Mouse (Mus musculus) large intestine, adult 2 months (tissue): ENCODE data around the gene Klhdc3. TPM values are rescaled to one million over a fixed set of nuclear protein-coding genes. Genes with fewer than 3 reads are reported as not detected.
A peak's percentile ranks its signal among the peaks of the same experiment; 100 is the strongest.

Source experiments
- DNase-seq: peaks from one replicate; pipeline ENCODE4 v3.0.0-alpha.2; 2012; ENCODE audit warnings: low read depth, low spot score
- WGBS: fragments of 180-500 bp; shearing (Covaris S2); methylation state at CpG from one replicate; pipeline ENCODE4 v1.1.7; 2018; 5-methylcytosine and 5-hydroxymethylcytosine counted together
- polyA plus RNA-seq: library from polyadenylated mRNA; depleted of rRNA; stranded (reverse); fragments of >200 nt; gene quantifications from 2 replicates; pipeline ENCODE4 v1.2.3, GENCODE M21; 2012

The Klhdc3 gene
- polyA plus RNA-seq, 1 experiment = 79.1 TPM

DNA sequence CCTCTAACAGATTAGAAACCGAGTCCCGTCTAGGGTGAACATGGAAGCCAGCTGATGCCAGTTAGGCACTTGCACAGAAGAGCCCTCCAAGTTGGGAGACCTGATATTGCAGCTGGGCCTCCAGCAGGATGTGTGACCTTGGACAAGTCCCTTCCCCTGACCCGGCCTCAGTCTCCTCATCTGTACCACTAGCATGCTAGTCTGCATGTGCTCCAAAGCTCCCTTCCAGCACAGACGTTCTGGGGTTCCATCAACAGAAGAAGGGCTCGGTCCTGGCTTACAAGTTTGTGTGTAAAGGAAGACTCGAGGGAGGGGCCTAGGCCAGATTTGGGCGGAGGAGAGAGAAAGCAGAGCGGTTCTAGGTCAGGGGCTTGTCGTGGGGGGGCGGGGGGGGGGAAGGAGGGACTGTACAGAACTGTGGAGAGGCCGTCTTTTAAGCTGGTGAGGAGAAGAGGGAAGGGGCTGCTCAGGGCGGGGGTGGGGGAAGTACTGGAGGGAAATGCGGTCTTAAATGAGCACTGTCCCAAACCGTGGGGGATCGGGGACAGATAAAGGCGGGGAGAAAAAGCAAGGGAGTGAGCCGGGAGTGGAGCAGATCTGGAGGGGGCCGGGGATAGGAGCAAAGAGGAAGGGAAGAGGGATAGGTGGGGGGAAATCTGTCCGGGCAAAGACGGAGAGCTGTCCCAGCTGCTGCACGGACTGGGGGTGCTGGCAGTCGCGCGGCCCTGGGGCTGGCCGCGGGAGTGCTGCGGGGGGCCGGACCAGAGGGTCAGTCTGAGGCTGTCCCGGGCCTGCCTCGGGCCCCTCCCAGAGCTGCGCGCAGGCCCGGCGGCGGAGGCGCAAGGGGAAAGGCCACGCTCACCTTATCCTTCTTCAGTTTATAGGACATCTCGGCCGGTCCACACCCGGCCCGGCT lies 23.5 kb upstream of the Klhdc3 start:
- no peak for DNase-seq
- WGBS = 2% methylated on average over 40 of the region's 41 CpGs

DNA sequence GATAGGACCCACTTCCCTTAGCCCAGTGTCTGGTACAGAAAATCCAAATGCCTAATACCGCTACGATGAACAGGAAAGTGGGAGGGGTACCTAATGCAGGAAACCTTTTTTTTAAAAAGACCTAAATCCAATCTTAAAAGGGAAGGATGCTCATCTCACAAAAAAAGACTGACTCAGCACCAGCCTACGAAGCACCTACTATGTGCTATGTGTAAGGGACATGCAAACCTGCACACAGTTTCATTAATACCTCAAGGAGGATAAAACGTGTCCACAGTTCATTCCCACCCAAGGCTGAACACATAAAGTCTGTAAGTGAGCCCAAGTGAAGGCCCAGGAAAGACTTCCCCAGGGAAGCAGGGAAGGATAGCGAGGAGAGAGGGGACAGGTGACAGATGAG lies 21.8 kb upstream of the Klhdc3 start:
- no peak for DNase-seq
- WGBS = 85% methylated on average over 5 of the region's 5 CpGs

DNA sequence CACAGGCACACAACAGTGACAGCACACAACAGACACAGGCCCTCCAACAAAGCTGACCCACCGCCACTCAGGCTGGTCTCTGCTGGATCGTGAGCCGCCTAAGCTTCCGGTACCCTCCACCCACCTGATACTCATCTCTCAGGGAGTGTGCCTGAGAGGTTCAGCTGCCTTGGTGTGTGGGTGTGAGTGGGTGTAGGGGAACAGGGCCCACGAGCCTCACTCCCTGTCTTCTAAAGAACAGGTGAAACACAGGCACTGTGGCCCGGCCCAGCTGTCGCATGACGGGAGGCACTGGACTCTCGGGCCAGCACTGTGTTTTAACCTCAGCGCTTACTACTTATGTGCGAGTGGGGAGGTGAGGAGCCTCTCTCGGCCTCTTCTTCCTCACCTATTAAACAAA lies 21.4 kb upstream of the Klhdc3 start:
- DNase-seq = no peak
- WGBS = 89% methylated on average over 12 of the region's 12 CpGs

DNA sequence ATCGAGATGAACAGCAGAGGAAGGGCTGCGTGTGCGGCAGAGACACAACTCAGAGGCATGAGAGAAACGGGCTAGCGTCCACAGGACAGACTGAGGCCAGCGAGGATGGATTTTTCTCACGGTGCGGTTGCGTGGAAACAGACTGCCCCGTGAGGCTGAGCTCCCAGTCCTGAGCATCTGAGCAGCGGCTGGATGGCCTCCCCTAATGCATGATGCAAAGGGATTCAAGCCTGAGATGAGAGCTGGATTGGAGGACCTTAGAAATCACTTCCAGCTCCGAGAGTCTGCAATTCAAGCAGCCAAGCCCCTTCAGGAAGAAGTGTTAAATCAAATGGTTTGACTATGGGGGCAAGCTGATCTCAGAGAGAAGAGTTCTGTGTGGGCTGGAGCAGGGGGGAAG lies 20.8 kb upstream of the Klhdc3 start:
- no peak for DNase-seq
- WGBS = 70% methylated on average over 12 of the region's 12 CpGs

DNA sequence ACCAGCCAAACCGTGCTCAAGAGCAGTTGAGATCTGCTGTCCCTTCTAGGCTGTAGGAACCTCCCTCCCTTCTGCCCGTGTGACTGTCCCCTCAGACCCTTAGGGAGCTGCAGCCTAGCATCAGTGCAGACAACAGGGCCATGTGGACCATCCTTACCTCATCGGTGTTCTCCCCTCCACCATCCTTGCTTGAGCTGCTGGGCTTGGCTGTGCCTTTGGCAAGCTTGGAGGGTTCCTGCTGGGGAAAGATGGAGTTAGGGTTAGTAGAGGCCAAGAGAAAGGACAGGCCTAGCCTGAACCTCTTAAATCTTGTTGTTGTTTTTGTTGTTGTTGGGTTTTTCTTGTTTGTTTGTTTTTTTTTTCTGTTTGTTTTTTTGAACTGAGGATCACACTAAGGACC lies 19.2 kb upstream of the Klhdc3 start:
- WGBS = 79% methylated on average over 3 of the region's 3 CpGs
- no peak for DNase-seq

DNA sequence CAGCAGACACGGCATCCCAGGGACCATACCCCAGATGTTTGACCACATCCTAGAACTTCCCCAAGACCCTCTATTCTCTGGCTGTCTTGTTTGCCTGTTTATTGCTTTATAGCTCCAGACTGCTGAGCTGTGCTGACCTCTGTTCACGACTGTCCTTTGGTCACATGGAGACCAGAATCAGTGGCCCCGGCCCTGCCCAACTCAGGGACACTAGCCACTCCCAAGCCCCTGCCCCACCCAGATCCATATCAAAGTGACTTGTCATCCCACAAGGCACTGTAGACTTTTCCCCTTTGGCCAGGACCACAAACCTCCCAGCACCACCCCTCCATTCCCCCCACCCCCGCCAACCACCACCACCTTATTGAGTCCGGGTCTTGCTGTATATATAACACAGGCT lies 18.5 kb upstream of the Klhdc3 start:
- 60% methylated on average over 5 of the region's 5 CpGs for WGBS
- no peak for DNase-seq

DNA sequence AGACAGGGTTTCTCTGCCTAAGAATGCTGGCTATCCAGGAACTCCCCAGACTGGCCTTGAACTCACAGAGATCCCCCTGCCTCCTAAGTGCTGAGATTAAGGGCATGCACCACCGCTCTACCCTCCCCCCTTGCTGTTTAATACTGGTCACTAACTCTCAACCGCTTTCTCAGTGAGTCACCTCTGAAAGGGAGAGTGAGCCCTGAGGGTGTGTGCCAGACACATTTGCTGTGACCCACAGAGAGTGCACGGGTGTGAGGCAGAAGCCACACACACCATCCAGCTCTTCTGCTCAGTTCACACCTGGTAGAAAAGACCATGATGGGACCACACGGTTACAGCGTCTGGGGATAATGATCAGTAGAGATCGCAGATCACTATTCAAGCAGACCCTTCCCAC lies 17.8 kb upstream of the Klhdc3 start:
- no peak for DNase-seq
- 79% methylated on average over 6 of the region's 6 CpGs for WGBS

DNA sequence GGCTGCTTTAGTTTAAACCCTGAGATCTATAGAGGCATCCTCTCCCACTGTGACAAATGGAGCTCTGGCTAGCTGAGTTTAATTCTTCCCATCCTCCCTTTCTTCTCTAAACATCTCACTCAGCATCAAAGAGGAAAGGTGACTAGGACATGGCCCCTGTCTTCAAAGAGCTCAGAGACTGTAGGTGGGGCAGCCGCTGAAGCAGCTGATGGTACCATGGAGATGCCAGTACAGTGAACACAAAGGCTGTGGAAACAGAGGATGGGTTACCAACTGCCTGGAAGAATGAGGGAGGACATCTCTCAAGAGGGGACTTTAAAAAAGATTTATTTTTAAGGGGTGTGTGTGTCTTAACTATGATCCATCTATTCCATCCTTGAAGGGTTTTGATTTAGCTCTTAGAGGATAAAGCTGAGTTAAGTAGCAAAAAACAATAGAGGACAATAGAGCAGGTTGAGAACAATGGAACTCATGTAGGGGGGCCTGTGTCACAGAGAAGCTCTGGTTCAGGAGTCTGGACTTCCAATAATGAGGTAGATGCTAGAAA lies 13.9 kb upstream of the Klhdc3 start:
- no peak for DNase-seq
- WGBS = 89% methylated on average over 1 of the region's 1 CpGs

DNA sequence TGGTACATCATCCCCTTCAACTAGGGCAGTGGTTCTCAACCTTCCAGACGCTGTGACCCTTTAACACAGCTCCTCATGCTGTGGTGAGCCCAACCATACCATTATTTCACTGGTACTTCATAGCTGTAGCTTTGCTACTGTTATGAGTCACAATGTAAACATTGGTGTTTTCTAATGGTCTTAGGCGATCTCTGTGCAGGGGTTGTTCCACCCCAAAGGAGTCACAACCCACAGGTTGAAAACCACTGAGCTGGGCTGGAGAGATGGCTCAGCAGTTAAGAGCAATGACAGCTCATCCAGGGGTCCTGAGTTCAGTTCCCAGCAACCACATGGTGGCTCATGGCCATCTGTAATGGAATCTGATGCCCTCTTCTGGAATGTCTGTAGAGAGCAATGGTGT lies 10.7 kb upstream of the Klhdc3 start:
- DNase-seq = no peak
- WGBS = 59% methylated on average over 2 of the region's 2 CpGs

DNA sequence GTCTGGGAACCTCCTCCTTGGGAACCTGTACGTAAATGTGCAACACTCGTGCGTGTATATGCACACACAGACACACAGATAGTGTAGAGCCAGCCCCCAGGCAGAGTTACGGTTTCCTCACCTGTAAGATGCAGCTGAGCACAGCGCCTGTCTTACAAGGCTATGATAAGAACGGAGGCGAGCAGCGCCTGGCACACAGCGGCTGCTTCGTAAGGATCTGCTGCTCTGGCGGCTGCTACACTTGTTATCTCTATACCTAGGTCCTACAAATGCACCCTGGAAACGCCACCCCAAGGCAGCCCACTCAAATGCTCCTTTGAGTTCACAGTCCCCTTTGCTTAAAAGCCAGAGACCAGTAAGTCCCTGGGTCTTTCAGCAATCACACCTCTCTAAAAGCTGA lies 10.0 kb upstream of the Klhdc3 start:
- WGBS = 92% methylated on average over 12 of the region's 12 CpGs
- no peak for DNase-seq

DNA sequence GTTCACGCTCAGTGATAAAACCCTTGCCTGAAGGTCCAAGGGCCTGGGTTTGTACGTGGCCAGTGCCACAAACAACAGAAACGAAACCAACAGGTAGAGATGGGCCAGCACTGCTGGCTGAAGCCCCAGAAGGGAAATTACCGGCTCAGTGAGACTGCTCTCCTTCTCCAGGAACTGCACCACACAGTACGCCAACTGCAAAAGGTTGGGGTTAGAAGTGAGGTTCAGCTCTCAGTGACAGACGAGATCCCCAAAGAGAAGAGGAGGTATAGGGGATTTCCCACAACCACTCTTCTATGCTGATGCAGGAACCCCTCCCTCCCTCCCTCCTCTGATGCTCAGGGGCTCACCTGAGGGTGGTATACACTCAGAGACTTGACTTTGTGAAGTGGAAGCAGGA lies 5.2 kb upstream of the Klhdc3 start:
- WGBS = 86% methylated on average over 6 of the region's 6 CpGs
- DNase-seq = no peak

DNA sequence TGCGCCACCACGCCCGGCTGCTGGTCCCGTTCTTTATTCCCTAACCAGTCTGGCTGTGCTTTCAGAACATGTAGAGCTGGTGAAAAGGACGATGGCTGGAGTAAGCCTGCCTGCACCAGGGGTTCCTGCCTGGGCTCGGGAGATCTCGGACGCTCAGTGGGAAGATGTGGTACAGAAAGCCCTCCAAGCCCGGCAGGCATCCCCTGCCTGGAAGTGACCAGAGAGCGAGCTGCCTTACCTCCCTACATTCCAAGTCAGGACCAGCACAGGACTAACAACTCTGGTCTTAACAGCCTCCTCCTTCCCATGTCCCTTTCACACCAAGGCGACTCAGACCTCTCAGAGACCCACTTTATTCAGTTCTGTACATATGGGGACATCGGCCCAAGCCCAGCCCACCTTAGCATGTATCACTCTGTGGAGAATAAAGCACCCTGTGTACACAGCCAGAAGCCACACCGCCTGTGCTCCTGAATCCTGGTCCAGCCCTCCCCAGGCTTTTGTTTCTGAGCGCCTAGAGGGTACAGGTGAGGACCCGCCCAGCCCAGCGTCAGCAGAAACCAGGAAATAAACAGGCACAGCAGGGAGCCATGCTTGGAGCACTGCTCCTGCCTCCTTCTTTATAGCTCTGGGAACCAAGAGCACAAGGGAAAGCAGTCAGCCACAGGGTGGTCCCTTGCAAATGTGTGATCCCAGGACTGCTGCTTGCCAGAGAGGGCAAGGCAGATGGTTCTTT lies 2.1 kb upstream of the Klhdc3 start:
- no peak for DNase-seq
- WGBS = 75% methylated on average over 16 of the region's 16 CpGs

DNA sequence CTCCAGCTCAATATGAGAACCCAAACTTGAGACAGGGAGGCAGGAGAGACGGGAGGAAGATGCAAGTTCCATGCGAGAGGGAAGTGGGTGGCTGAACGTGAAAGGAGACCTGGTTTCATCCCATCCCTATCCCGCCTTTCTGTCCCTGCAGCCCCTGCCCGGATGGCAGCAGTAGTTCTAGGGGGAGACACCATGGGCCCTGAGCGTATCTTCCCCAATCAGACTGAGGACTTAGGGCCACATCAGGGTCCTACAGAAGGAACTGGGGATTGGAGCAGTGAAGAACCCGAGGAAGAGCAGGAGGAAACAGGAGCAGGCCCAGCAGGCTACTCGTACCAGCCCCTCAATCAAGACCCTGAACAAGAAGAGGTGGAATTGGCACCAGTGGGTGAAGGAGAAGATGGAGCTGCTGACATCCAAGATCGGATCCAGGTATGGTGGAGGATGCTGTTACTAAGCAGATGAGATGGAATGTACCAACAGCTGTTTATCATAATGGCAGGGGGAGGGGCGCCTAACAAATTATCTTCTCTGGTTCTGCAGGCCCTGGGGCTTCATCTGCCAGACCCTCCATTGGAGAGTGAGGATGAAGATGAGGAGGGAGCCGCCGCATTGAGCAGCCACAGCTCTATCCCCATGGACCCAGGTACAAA lies 878 bp upstream of the Klhdc3 start:
- DNase-seq = no peak
- WGBS = 25% methylated on average over 12 of the region's 12 CpGs

DNA sequence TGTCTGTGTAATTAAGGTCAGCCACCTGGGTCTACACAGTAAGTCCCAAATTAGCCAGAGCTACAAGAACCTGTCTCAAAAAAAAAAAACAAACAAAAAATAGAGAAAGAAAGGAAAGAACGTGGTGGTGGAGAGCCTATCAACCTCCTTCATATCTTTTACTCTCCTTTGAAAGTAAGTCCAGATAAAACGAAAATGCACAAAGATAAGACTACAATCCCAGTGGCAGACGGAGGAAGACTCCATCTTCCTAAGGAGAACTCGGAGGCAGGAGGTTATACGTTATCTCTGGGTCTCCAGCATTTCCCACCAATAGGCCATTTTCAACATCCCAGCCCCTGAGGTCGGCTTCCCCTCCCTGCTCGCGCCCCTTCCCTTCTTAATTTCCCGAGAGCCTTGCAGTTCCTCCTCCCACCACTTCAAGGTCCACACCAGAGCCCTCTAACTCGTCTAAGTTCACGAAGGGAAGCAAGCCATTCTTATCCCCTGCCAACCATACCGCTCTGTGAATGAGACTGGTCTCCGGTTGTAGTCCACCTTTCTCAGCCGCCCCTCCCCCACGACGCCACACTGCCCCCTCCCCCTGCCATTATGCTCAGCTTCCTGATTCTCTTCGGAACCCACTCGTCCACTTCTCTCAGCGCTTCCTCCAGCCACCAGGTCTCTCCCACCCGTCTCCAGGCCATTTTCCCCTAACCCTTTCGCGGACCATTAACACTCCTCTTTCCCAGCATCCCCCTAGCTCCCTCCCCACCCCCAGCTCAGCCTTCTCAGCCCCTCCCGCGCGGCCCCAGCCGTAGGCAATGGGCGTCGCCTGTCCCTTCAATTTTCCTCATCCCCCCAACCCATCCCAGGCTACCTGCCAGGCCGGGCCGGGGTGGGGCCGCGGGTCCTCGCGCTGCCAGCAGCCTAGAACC lies 613 bp downstream of the Klhdc3 start:
- DNase-seq = no peak
- WGBS = 1% methylated on average over 34 of the region's 34 CpGs

DNA sequence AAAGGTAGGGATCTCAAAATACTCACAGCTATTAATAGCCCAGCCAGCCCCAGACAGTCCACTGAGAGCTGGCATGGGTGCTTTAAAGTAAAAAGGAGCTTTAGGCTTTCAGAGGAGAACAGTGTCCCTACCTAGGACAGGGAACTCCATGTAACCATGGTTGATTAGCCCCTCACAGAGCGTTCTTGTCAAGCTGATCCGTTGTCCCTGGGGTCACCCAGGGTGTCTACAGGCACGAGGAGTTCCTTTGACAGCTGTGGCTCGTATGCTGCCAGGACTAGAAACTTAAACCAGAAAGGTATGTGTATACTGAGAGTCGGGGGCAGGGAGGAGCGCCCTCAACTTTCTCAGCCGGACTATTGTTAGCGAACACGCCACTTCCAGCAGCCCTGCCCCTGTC lies 1.8 kb downstream of the Klhdc3 start:
- no peak for DNase-seq
- WGBS = 48% methylated on average over 9 of the region's 9 CpGs

DNA sequence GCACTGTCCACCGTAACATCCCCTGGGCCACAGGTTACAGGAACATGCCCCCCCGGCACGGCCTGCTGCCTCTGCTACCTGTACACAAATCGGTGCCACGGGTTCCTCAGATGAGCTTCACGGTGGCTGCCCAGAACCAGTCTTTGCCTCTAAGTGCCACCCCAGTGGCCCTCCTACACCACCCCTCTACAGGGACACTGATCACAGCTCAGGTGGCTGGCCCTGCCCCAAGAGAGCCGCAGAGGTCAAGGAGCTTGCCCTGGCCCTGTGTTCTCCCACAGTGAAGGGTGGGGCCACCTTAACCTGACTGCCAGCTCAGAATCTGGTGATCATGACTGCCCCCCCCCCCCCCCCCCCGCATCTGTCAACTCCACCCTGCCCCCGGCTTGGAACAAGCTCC lies 2.3 kb downstream of the Klhdc3 start, which contains the start of gene Mea1:
Mea1 (plus strand) TSS at position 378 of the 400 bp plus-strand sequence.
- DNase-seq = no peak
- WGBS = 82% methylated on average over 9 of the region's 9 CpGs

DNA sequence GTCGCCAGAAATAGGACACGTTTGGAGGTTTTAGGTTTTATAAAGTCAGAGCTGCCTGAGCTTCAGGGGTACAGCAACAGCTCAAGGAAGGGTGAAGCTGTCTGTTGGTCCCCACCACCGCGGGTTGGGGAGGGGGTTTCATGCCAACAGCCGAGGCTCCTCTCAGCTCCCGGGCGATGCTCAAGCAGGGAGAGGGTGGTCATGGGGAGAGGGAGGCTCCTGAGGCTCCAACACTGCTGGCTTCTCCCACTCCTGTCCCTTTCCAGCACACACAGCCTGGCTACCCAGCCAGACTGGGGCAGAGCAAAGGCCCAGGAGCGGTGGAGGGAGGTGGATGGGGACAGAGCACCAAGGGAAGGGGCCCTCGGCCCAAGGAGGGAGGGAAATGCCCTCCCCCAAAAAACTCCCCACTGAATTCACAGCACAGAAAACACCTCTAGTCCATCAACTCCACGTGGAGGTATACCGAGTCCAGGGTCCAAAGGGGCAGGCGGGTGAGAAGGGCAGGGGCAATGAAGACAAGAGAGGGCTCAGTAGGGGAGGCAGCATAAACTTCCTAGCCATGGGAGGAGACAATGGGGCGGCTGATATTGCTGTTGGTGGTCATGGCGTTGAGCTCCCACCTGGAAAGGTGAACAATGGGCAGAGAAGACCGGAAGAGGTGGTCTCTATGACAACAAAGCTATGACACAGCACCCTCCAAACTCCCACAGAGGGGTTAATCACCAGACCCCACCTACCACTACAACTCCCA lies 6.0 kb downstream of the Klhdc3 start:
- no peak for DNase-seq
- WGBS = 25% methylated on average over 15 of the region's 15 CpGs

DNA sequence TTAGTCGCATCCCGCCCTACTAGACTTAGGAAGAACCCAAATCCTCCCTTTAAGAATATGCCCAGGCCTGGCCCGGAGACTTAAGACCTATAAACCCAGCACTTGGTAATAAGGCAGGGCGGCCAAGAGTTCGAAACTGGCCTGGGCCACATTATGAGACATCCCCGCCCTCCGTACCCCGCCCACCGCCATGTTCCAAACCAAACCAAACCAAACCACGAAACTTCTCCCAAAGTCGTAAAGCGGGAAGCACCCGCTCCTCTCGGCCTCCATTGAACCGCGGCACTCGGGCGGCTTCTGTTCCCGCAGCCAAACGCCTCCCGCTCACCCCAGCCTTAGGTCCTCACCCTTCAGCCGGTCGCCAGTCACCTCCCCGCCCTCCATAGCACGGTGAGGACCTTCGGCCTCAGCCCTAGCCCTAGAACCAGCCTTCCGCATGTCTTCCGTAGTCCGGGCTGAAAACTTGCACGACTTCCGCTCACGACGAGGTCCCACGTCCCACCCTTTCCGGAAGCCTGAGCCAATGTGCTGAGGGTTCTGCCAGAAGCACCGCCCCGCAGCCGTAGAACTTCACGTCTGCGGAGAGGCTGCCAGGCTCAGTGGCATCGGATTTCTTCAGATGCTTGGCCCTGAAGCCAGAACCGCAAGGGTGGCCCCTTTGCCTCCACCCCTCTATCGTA lies 6.7 kb downstream of the Klhdc3 start, which contains the start of gene Rrp36:
Rrp36 (minus strand) TSS at position 503 of the 680 bp plus-strand sequence.
- WGBS = under 1% methylated on average over 43 of the region's 43 CpGs
- peak; percentile 79 for DNase-seq
